Mouse (Mus musculus) neural tube, embryonic 12.5 days (tissue): ENCODE measurements around the gene Pvr. TPM values are rescaled to one million over a fixed set of nuclear protein-coding genes. Genes with fewer than 3 reads are reported as not detected.
A peak's percentile ranks its signal among the peaks of the same experiment; 100 is the strongest.

Experiments
- ATAC-seq: fragments of 200-750 bp; cut with Nextera tagmentation; 2 replicates; pipeline ENCODE4 v1.8.0; 2017; ENCODE audit warnings: low read depth, mild to moderate bottlenecking, moderate TSS enrichment, moderate library complexity; ENCODE audit not compliant: low FRiP score
- H3K27ac ChIP-seq: fragments of 300-500 bp; sonication (generic); 2 replicates; pipeline ENCODE4 v1.5.1; 2016
- H3K27me3 ChIP-seq: fragments of 300-500 bp; sonication (generic); replicated peaks from 2 replicates; pipeline ENCODE4 v1.6.1; 2016; ENCODE audit warnings: mild to moderate bottlenecking
- H3K36me3 ChIP-seq: fragments of 300-500 bp; sonication (generic); 2 replicates; pipeline ENCODE4 v1.6.1; 2016; ENCODE audit warnings: mild to moderate bottlenecking
- H3K4me1 ChIP-seq: fragments of 300-500 bp; sonication (generic); 2 replicates; pipeline ENCODE4 v1.6.1; 2016
- H3K4me2 ChIP-seq: fragments of 300-500 bp; sonication (generic); replicated peaks from 2 replicates; pipeline ENCODE4 v1.6.1; 2016; ENCODE audit warnings: mild to moderate bottlenecking
- H3K4me3 ChIP-seq: fragments of 300-500 bp; sonication (generic); 2 replicates; pipeline ENCODE4 v1.5.1; 2016
- H3K9ac ChIP-seq: fragments of 300-500 bp; sonication (generic); 2 replicates; pipeline ENCODE4 v1.6.1; 2016; ENCODE audit warnings: mild to moderate bottlenecking
- H3K9me3 ChIP-seq: fragments of 300-500 bp; sonication (generic); 2 replicates; pipeline ENCODE4 v1.6.1; 2016; ENCODE audit warnings: mild to moderate bottlenecking
- WGBS: fragments of 180-500 bp; shearing (Covaris S2); methylation state at CpG from one replicate; pipeline ENCODE4 v1.1.7; 2016; 5-methylcytosine and 5-hydroxymethylcytosine counted together
- polyA plus RNA-seq: library from polyadenylated mRNA; unstranded; fragments of >200 nt; fragmentation: Nextera tagmentation; extraction: Ambion mirVana; gene quantifications from 2 replicates; pipeline ENCODE4 v1.2.1, GENCODE M21; 2016

The Pvr gene
- polyA plus RNA-seq, 1 experiment from 2014 or later: 5.9 TPM

DNA sequence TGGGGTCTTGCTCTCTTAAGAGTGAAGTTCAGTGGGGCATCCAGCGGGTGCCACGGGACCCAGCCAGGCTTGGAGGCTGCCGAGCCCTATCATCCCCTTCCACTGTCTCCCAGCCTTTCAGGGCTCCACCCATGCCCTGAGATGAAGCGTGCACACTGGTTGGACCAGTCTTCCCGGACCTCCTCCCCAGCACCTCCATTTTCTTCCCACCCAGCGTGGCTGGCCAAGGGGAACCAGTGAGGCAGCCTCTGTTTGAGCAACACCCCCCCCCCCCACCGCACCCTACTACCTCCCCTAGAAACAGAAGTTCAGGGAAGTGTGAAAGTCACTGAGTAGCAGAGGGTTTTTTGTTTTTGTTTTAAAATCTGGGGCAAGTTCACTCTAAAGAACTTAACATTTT, 33.1 kb downstream of the Pvr start, which contains the start of gene Ceacam19:
Gene Ceacam19, minus strand, starts transcription at position 117 of the 400 bp plus-strand sequence.
- Histone ChIP-seq H3K4me2 (no peak within 1 kb of the TSS), H3K4me3 (no peak within 1 kb of the TSS), H3K36me3 (no peaks in the 10 kb centered on the region), H3K9ac (no peak within 1 kb of the TSS), H3K27me3 (no peaks in the 10 kb centered on the region), H3K9me3 (no peaks in the 10 kb centered on the region), H3K4me1 (no peaks in the 10 kb centered on the region), H3K27ac (no peak within 1 kb of the TSS)
- no peak for ATAC-seq
- 70% methylated on average over 7 of the region's 7 CpGs for WGBS

GRCm38 (mm10) chr7:19880754-19881153, 40.2 kb downstream of the Pvr start:
- H3K4me1 ChIP-seq: no peaks in the 10 kb centered on the region
- H3K27ac ChIP-seq: no peak overlapping the region
- no peaks in the 10 kb centered on the region for H3K9me3 ChIP-seq
- WGBS: 82% methylated on average over 8 of the region's 8 CpGs
- no peak overlapping the region for H3K9ac ChIP-seq
- no peak overlapping the region for H3K4me2 ChIP-seq
- no peak overlapping the region for H3K4me3 ChIP-seq
- no peaks in the 10 kb centered on the region for H3K36me3 ChIP-seq
- ATAC-seq: no peak
- H3K27me3 ChIP-seq: no peaks in the 10 kb centered on the region

DNA sequence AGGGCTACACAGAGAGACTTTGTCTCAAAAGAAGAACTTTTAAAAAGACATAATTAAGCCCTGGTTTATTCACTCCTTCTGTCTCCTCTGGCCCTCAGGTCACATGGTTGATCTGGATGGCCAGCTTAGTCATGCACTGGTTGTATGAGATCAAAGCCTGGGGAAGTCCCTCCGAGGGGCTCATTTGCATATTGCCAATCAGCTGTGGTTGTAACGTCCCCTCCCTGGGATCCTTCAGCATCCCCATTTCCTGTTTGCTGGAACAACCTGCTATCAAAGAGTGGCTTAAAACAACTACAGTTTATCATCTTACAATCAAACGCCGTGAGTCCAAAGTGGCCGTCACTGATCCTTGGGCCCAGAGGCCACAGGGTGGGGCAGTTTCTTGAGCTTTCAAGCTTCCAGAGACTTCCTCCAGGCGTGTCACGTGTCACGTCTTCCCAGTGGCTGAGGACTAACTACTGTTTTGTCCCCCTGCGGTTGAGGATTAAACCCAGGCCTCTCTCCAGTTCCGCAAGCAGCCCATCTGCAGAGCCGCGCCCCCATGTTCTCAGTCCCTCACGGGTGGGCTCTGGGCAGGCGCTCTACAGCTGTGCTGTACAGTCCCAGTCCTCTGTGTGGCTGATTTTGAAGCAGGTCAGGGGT, 44.1 kb downstream of the Pvr start:
- Histone ChIP-seq H3K4me3 (no peak overlapping the region), H3K27me3 (no peaks in the 10 kb centered on the region), H3K9me3 (no peaks in the 10 kb centered on the region), H3K27ac (no peak overlapping the region), H3K36me3 (no peaks in the 10 kb centered on the region), H3K4me2 (no peak overlapping the region), H3K4me1 (no peaks in the 10 kb centered on the region), H3K9ac (no peak overlapping the region)
- ATAC-seq: no peak
- 63% methylated on average over 14 of the region's 14 CpGs for WGBS

DNA sequence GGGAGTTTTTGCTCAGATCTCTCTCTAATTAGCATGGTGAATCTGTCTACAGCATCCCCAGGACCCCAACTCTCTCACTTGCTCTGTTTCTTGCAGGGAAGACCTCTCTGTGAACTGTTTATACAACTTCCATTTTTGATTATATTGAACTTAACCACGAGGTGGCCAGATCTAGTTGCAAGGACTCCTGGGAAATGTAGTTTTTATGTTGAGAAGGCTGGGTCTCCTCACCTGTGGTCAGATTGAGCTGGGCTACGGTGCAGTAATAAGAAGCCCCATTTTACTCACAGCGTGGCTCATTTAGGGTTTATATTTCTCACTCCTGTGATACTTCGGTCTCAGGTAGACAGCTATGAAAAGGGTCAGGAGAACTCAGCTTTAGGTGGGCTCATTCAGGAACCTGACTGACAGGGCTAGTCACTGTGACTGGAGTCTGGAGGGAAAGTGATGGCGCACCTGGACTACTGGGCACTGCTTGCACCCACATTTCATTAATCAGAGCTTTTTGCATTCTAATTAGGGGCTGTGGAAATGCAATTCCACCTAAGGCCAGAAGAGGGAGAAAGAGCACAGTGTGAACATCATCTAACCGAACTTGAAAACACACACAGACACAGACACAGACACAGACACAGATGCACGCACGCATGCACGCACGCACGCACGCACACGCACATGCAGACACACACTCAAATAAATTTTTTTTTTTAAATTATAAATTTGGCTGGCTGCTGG, 44.8 kb downstream of the Pvr start:
- Histone ChIP-seq H3K36me3 (no peaks in the 10 kb centered on the region), H3K4me1 (no peaks in the 10 kb centered on the region), H3K4me3 (no peak overlapping the region), H3K27me3 (no peaks in the 10 kb centered on the region), H3K9ac (no peak overlapping the region), H3K27ac (no peak overlapping the region), H3K9me3 (no peaks in the 10 kb centered on the region), H3K4me2 (no peak overlapping the region)
- ATAC-seq: peak; percentile 52
- WGBS: 62% methylated on average over 13 of the region's 13 CpGs

DNA sequence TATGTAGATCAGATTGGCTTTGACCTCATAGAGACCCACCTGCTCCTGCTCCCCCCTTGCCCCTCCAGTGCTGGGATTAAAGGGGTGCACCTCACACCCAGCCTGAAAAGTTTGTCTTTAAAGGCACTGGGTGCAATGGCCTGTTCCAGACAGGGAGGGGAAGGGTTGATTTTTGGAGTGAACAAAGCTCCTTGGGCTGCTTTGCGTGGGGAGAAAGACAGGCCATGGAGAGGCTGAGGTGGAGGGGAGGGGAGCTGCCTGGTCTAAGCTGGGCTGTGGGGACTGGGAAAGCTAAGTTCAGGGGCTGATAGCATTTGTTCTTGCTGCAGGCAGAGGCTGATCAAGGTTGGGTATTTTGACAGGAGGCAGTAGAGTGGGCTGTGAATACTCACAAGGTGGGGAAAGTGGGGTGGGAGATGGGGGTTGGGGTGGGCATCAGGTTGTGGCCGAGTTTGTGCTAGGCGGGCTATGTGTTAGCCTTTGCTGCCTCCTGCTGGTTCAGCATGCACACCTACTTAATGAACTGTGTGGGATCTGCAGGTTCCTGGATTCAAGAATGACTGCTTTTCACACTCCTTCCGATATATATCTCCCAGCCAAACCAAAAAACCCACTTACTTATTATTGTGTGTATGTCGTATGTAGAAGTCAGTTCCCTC, 48.9 kb downstream of the Pvr start:
- H3K4me2 ChIP-seq: no peak overlapping the region
- no peak overlapping the region for H3K9ac ChIP-seq
- H3K9me3 ChIP-seq: no peaks in the 10 kb centered on the region
- no peaks in the 10 kb centered on the region for H3K36me3 ChIP-seq
- H3K4me1 ChIP-seq: no peaks in the 10 kb centered on the region
- H3K4me3 ChIP-seq: no peak overlapping the region
- ATAC-seq: no peak
- WGBS: 44% methylated on average over 5 of the region's 5 CpGs
- H3K27me3 ChIP-seq: no peaks in the 10 kb centered on the region
- H3K27ac ChIP-seq: no peak overlapping the region

DNA sequence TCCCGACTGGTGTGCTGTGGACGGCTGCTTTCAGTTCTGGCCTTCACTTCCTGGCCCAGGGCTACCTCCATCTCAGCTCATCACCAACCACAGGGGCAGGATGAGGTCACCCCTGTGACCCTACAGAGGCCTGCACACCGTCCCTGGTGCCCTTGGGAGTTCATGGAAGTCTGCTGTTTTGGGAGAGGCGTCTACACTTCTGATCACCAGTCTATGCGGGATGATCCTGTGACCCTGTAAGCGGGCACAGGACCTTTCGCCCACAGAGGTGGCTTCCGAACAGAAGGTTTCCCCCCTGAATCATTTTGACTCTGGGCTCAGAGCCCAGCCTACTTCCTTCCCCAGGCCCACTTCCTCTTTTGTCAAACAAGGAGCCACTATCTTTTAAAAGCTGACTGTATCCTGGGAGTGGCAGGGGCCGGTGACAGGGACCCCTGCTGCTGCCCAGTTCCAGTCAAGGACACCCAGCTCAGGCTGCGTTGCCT, 49.8 kb downstream of the Pvr start:
- Histone ChIP-seq H3K4me1 (no peaks in the 10 kb centered on the region), H3K36me3 (no peaks in the 10 kb centered on the region), H3K9ac (no peak overlapping the region), H3K27ac (no peak overlapping the region), H3K4me3 (no peak overlapping the region), H3K4me2 (no peak overlapping the region), H3K27me3 (no peaks in the 10 kb centered on the region), H3K9me3 (no peaks in the 10 kb centered on the region)
- no peak for ATAC-seq
- 71% methylated on average over 10 of the region's 10 CpGs for WGBS

GRCm38 (mm10) chr7:19867751-19868399, 53.1 kb downstream of the Pvr start:
- Histone ChIP-seq H3K27me3 (no peaks in the 10 kb centered on the region), H3K9ac (no peak overlapping the region), H3K4me3 (no peak overlapping the region), H3K4me2 (no peak overlapping the region), H3K36me3 (no peaks in the 10 kb centered on the region), H3K27ac (no peak overlapping the region), H3K4me1 (no peaks in the 10 kb centered on the region), H3K9me3 (no peaks in the 10 kb centered on the region)
- WGBS: 89% methylated on average over 16 of the region's 16 CpGs
- ATAC-seq: no peak

GRCm38 (mm10) chr7:19866490-19866889, 54.5 kb downstream of the Pvr start:
- Histone ChIP-seq H3K4me2 (no peak overlapping the region), H3K36me3 (no peaks in the 10 kb centered on the region), H3K9me3 (no peaks in the 10 kb centered on the region), H3K4me3 (no peak overlapping the region), H3K4me1 (no peaks in the 10 kb centered on the region), H3K27me3 (no peaks in the 10 kb centered on the region), H3K9ac (no peak overlapping the region), H3K27ac (no peak overlapping the region)
- ATAC-seq: no peak
- WGBS: 85% methylated on average over 6 of the region's 6 CpGs

DNA sequence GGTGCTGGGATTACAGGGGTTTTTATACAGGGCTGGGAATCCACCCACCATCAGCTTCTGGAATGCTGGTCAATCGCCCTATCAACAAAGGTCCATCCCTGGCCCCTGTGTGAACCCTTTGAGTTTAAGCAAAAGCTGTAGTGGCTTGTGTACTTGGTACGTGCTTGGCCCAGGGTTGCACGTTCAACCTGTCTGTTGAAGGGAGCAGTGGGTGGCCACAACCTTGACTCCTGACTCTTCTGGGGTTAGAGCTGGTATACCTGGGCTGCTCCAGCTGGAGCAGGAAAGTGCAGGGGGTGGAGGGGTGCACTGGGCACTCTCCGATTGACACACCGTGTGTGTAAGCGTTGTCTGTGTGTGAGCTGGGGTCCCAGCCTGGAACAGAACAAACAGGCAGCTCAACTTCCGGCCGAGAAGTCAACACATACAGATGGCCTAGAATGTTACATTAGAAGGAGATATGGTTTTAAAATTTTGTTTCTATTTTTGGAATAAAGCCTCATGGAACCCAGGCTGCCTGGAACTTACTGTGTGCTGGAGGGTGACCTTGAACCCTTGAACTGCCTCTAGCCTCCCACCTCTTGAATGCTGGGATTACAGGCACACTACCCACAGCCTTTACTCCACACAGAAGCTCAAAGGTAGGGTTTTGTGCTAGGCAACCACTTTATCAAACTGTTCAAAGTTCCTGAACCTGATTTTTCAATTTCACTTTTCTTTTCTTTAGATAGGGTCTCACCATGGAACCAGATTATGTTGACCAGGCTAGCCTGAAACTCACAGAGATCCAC, 55.5 kb downstream of the Pvr start:
- no peaks in the 10 kb centered on the region for H3K4me1 ChIP-seq
- WGBS: 86% methylated on average over 8 of the region's 8 CpGs
- no peak for ATAC-seq
- H3K4me2 ChIP-seq: no peak overlapping the region
- H3K27me3 ChIP-seq: no peaks in the 10 kb centered on the region
- no peak overlapping the region for H3K9ac ChIP-seq
- no peaks in the 10 kb centered on the region for H3K36me3 ChIP-seq
- H3K27ac ChIP-seq: no peak overlapping the region
- no peaks in the 10 kb centered on the region for H3K9me3 ChIP-seq
- H3K4me3 ChIP-seq: no peak overlapping the region

DNA sequence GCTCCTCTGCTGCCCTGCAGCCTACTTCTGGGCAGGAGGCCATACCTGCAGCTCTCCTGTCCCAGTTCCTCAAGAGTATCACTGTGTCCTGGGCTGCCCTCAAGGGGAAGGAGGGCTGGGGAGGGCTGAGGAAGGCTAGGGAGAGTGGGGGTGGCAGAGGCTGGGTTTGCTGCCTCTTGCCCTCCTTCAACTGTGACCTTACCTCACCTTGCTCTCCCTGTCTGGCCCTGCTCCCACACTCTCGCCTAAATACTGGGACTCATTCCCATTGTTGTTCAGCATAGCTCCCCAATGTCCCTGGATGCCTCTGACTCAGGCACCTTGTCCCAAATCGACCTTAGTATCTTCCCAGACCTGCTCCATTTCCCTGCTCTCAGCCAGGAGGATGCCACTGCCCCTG, 56.7 kb downstream of the Pvr start:
- H3K4me1 ChIP-seq: no peaks in the 10 kb centered on the region
- H3K9ac ChIP-seq: no peak overlapping the region
- no peak overlapping the region for H3K4me3 ChIP-seq
- H3K27ac ChIP-seq: no peak overlapping the region
- no peak for ATAC-seq
- 40% methylated on average over 2 of the region's 2 CpGs for WGBS
- H3K27me3 ChIP-seq: no peaks in the 10 kb centered on the region
- H3K36me3 ChIP-seq: no peaks in the 10 kb centered on the region
- no peaks in the 10 kb centered on the region for H3K9me3 ChIP-seq
- no peak overlapping the region for H3K4me2 ChIP-seq

GRCm38 (mm10) chr7:19861199-19861598, 59.8 kb downstream of the Pvr start, which contains the start of gene Ceacam16:
Gene Ceacam16, minus strand, starts transcription at chr7:19861299.
- Histone ChIP-seq H3K4me1 (no peaks in the 10 kb centered on the region), H3K4me3 (no peak within 1 kb of the TSS), H3K4me2 (no peak within 1 kb of the TSS), H3K27me3 (no peaks in the 10 kb centered on the region), H3K36me3 (no peaks in the 10 kb centered on the region), H3K27ac (no peak within 1 kb of the TSS), H3K9me3 (no peaks in the 10 kb centered on the region), H3K9ac (no peak within 1 kb of the TSS)
- 81% methylated on average over 9 of the region's 9 CpGs for WGBS
- ATAC-seq: no peak
